Mouse (Mus musculus) stomach, embryonic 15.5 days (tissue): ENCODE measurements around the gene Notch3. TPM values are rescaled to one million over a fixed set of nuclear protein-coding genes. Genes with fewer than 3 reads are reported as not detected.
"Not testable (repeated sequence)": the region's sequence is repeated elsewhere in the genome, so short reads cannot be mapped to it uniquely, and the experiment has no call there.

ENCODE experiments used
- ATAC-seq: fragments of 200-750 bp; cut with Nextera tagmentation; 2 replicates; pipeline ENCODE4 v1.8.0; 2017; ENCODE audit warnings: low read depth, moderate number of reproducible peaks, moderate TSS enrichment; ENCODE audit not compliant: insufficient read depth, low FRiP score
- H3K27ac ChIP-seq: fragments of 300-500 bp; sonication (generic); 2 replicates; pipeline ENCODE4 v1.5.1; 2015; ENCODE audit warnings: mild to moderate bottlenecking, inconsistent platforms
- H3K27me3 ChIP-seq: fragments of 300-500 bp; sonication (generic); replicated peaks from 2 replicates; pipeline ENCODE4 v1.6.1; 2015; ENCODE audit warnings: inconsistent platforms
- H3K36me3 ChIP-seq: fragments of 300-500 bp; sonication (generic); 2 replicates; pipeline ENCODE4 v1.6.1; 2015; ENCODE audit warnings: inconsistent platforms
- H3K4me1 ChIP-seq: fragments of 300-500 bp; sonication (generic); 2 replicates; pipeline ENCODE4 v1.6.1; 2015; ENCODE audit warnings: inconsistent platforms
- H3K4me2 ChIP-seq: fragments of 300-500 bp; sonication (generic); 2 replicates; pipeline ENCODE4 v1.6.1; 2015; ENCODE audit warnings: mild to moderate bottlenecking, inconsistent platforms
- H3K4me3 ChIP-seq: fragments of 300-500 bp; sonication (generic); replicated peaks from 2 replicates; pipeline ENCODE4 v1.5.1; 2015; ENCODE audit warnings: inconsistent platforms
- H3K9ac ChIP-seq: fragments of 300-500 bp; sonication (generic); 2 replicates; pipeline ENCODE4 v1.6.1; 2015; ENCODE audit warnings: inconsistent platforms
- H3K9me3 ChIP-seq: fragments of 300-500 bp; sonication (generic); 2 replicates; pipeline ENCODE4 v1.6.1; 2016; ENCODE audit warnings: inconsistent platforms
- WGBS: fragments of 180-500 bp; shearing (Covaris S2); methylation state at CpG from one replicate; pipeline ENCODE4 v1.1.7; 2015; 5-methylcytosine and 5-hydroxymethylcytosine counted together
- polyA plus RNA-seq: library from polyadenylated mRNA; unstranded; fragments of >200 nt; fragmentation: Nextera tagmentation; extraction: Ambion mirVana; gene quantifications from 2 replicates; pipeline ENCODE4 v1.2.1, GENCODE M21; 2015

Gene Notch3
- polyA plus RNA-seq, 1 experiment from 2014 or later, result 13.1 TPM

DNA sequence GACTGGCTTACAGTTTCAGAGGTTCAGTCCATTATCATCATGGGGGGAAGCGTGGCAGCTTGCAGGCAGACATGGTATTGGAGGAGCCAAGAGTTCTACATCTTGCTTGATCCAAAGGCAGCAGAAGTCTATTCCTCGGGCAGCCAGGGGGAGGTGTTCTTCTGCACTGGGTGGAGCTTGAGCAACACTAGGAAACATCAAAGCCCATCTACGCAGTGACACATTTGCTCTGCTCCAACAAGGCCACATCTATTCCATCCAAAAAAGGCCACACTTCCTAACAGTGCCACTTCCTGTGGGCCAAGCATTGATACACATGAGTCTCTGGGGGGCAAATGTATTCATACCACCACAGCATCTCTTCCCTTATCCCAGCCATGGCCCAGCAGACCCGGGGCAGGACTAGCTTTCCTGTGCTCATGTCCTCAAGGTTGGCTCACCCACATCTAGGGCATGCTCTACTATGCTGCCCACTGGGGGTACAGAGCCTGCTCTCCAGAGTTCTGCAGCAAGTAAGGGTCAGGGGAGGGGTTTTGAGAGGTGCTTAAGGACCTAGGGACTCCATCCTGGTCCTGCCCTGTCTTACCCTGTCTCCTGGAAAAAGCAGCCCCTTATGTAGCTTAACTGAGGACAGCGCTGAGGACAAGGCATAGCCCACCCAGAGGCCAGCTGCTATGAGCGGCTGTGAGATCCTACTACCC is 49.9 kb downstream of the Notch3 start:
- Histone ChIP-seq H3K27me3 (0 out of 2 replicates have a peak, but pooled peaks cover 5% of the 10 kb centered on the region), H3K9me3 (no peaks in the 10 kb centered on the region), H3K4me3 (no peak overlapping the region), H3K4me2 (no peak overlapping the region), H3K4me1 (peaks cover 40% of the 10 kb centered on the region), H3K36me3 (no peaks in the 10 kb centered on the region), H3K27ac (no peak overlapping the region), H3K9ac (no peak overlapping the region)
- ATAC-seq, result no peak
- 75% methylated on average over 6 of the region's 6 CpGs for WGBS

DNA sequence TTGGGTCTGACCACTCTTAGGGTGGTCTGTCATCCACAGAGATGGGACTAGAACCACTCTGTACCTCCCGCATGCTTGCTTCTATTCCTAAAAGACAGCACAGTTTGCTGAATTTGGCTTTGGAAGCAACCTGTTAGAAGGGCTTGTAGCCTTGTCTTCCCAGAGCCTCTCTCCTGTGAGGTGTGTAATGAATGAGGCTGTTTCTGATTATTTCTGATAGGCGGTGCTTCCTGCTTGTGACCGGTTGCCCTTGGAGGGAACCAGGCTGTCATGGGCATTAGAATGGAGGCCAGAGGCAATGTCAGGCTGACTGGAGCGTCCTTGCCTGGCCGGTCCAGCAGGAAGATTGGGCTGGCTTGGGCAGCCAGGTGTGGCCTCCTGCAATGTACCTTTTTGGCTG is 52.2 kb downstream of the Notch3 start:
- Histone ChIP-seq H3K4me1 (peaks cover 35% of the 10 kb centered on the region), H3K4me2 (peak overlapping the region; percentile 96), H3K4me3 (peak overlapping the region; percentile 48)
- not testable (repeated sequence) for H3K27me3 ChIP-seq, H3K36me3 ChIP-seq, ATAC-seq, H3K9me3 ChIP-seq, H3K27ac ChIP-seq, H3K9ac ChIP-seq
- WGBS, result 55% methylated on average over 5 of the region's 5 CpGs

DNA sequence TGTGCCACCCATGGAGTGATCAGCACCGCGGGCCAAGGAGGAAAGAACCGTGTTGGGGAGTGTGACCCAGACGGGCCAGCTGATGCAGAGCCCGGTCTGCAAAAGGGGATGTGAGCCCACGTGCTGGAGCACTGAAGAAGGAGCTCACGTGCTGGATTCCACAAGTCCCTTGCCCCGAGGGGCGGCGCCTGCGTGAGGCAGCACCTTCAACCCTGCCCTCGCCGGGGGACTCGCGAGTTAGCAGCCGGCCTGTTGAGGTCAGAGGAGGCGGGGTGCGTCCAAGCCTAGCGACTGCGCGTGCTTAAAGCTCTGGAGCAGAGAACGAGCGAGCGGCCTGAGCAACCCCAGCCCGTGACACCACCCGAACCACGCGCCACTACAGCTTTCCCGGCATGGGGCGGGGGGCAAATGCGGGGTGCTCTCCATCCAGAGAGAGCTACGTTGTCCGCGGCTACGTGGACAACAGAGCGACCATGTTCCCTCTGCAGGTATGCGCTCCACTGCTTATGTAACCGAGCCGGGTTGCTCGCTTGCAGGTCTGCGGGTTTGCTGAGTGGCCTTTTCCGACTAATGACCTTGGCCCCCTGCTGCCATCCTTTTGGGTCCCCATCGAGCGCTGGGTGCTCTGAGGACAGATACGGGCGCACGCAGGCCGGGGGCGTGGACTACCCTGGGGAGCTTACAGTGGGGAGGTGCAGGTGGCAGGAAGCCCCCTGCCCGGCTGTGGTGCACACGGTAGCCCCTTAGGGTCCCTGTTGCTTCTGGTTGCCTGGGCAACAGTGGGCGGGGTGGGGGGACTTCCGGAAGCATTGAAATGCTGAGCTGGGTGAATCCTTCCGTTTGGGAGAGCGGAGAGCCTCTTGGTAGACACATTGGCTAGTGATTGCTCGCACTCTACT is 52.9 kb downstream of the Notch3 start:
- peak; percentile 54; the same call in 1 of the 2 replicates for ATAC-seq
- peak overlapping the region; percentile 26 for H3K9ac ChIP-seq
- H3K27me3 ChIP-seq, result 0 out of 2 replicates have a peak, but pooled peaks cover 5% of the 10 kb centered on the region
- peak overlapping the region; percentile 96 for H3K4me2 ChIP-seq
- peak overlapping the region; percentile 48 for H3K4me3 ChIP-seq
- peaks cover 31% of the 10 kb centered on the region for H3K4me1 ChIP-seq
- H3K27ac ChIP-seq, result no peak overlapping the region
- H3K9me3 ChIP-seq, result no peaks in the 10 kb centered on the region
- 3% methylated on average over 56 of the region's 56 CpGs for WGBS
- no peaks in the 10 kb centered on the region for H3K36me3 ChIP-seq

DNA sequence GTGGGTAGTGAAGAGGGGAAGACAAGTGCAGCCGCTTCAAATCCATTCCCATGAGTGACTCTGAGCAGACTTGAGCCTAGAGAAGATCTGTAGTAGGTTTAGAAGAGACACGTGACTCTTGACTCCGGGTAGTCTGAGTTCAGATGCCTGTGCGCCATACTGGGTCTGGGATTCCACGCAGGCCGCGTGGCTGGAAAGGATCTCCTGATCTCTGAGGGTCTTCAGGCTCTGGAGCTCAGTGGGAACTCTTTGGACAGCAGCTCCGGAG is 53.5 kb downstream of the Notch3 start:
- Histone ChIP-seq H3K9ac (no peak overlapping the region), H3K4me1 (peaks cover 26% of the 10 kb centered on the region), H3K27me3 (0 out of 2 replicates have a peak, but pooled peaks cover 5% of the 10 kb centered on the region), H3K27ac (no peak overlapping the region), H3K9me3 (no peaks in the 10 kb centered on the region), H3K4me2 (peak overlapping the region; percentile 96), H3K36me3 (no peaks in the 10 kb centered on the region), H3K4me3 (peak overlapping the region; percentile 48)
- no peak for ATAC-seq
- 23% methylated on average over 8 of the region's 8 CpGs for WGBS

DNA sequence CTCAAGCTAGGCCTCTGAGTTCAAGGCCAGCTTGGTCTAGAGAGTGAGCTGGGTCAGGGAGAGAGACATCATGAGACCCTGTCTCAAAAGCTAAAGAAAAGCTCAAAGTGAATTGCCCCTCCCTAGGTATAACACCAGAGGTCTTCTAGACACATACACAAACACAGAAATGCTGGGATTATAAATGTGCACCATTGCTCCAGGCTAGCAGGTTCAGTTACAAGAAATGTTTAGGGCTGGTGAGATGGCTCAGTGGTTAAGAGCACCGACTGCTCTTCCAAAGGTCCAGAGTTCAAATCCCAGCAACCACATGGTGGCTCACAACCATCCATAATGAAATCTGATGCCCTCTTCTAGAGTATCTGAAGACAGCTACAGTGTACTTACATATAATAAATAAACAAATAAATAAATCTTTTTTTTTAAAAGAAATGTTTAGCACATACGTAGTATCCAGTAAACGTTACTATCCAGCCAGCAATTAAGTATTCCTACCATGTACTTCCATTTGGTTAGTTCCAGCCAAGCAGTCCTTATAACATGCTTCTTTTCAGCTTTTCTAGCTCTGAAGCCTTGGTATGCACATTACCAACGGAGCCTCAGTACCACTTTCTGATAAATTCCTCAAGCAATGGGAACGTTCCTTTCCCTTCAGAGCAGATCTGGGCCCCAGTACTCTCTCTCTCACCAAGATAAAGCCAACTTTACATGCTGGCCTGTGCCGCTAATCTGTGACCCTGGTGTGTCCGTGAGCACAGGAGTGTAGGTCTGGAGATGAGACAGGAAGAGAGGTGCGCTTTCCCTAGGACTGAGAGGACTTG is 54.0 kb downstream of the Notch3 start:
- WGBS, result 75% methylated on average over 8 of the region's 8 CpGs

DNA sequence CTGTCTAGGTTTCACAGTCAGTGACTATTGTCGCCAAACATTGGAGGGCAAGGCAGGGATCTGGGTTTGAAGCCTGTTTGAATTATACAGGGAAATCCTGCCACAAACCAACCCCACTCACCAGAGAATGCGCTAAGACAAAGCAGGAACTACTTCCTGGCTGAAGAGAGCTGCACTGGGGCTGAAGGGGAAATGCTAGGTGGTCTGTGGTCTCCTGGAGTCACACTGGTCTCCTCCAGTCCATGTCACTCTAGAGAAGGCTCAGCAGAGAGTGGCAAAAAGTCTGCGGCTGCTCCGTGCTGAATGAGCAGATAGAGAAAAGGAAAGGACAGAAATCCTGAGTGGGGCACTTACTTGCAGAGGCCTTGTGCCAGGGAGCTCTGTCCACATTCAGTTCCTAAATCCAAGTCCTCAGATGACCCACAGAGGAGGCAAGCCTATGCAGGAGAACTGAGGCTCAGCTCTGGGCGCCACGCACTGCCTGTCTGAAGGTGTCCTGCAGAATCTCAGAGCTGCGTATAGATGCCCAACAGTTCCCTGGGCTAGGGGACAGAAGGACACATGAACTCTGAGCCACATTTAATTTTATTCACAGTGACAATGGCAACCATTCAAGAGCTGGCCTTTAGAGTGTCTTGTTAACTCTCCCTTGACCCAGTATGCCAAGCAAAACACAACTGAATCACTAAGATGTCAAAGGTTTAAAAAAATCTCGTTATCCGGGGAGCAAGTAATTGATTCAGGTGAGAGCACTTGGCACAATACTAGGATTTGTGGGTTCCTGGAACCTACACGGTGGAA is 55.5 kb downstream of the Notch3 start:
- peaks cover 15% of the 10 kb centered on the region for H3K4me1 ChIP-seq
- H3K36me3 ChIP-seq, result no peaks in the 10 kb centered on the region
- ATAC-seq, result no peak
- 0 out of 2 replicates have a peak, but pooled peaks cover 5% of the 10 kb centered on the region for H3K27me3 ChIP-seq
- no peak overlapping the region for H3K4me2 ChIP-seq
- no peak overlapping the region for H3K9ac ChIP-seq
- H3K9me3 ChIP-seq, result no peaks in the 10 kb centered on the region
- H3K27ac ChIP-seq, result peak overlapping the region; percentile 26; the same call in 1 of the 2 replicates
- no peak overlapping the region for H3K4me3 ChIP-seq
- WGBS, result 72% methylated on average over 10 of the region's 10 CpGs

More for the DNA sequence above, 54.0 kb downstream of the Notch3 start:
- Histone ChIP-seq H3K9ac (no peak overlapping the region), H3K36me3 (no peaks in the 10 kb centered on the region), H3K4me3 (no peak overlapping the region), H3K9me3 (no peaks in the 10 kb centered on the region), H3K4me1 (peaks cover 24% of the 10 kb centered on the region), H3K27ac (no peak overlapping the region), H3K27me3 (0 out of 2 replicates have a peak, but pooled peaks cover 5% of the 10 kb centered on the region), H3K4me2 (peak overlapping the region; percentile 96)
- ATAC-seq, result no peak

DNA sequence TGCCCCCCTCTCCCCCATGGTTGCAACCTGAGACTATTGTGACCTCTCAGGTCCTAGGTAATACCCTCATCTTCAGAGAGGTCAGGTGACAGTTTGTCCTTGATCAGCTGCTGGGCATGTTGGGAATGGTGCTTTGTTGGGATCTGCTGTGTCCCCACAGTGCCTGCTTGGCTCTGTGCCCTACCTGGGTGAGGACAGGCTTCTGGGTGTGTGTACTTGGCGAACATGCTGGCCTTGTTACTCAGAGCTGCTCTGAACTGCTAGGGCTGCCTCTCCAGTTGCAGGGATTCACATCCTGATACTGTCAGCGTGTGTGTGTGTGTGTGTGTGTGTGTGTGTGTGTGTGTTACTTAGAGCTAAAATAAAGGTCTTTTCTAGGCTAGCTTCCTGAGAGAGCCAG is 56.2 kb downstream of the Notch3 start:
- H3K4me3 ChIP-seq, result no peak overlapping the region
- H3K4me2 ChIP-seq, result no peak overlapping the region
- WGBS, result 47% methylated on average over 2 of the region's 2 CpGs
- H3K27me3 ChIP-seq, result 0 out of 2 replicates have a peak, but pooled peaks cover 5% of the 10 kb centered on the region
- H3K27ac ChIP-seq, result peak overlapping the region; percentile 35; the same call in 1 of the 2 replicates
- no peaks in the 10 kb centered on the region for H3K9me3 ChIP-seq
- no peak overlapping the region for H3K9ac ChIP-seq
- no peaks in the 10 kb centered on the region for H3K36me3 ChIP-seq
- peaks cover 15% of the 10 kb centered on the region for H3K4me1 ChIP-seq
- peak; percentile 28; the same call in 1 of the 2 replicates for ATAC-seq

DNA sequence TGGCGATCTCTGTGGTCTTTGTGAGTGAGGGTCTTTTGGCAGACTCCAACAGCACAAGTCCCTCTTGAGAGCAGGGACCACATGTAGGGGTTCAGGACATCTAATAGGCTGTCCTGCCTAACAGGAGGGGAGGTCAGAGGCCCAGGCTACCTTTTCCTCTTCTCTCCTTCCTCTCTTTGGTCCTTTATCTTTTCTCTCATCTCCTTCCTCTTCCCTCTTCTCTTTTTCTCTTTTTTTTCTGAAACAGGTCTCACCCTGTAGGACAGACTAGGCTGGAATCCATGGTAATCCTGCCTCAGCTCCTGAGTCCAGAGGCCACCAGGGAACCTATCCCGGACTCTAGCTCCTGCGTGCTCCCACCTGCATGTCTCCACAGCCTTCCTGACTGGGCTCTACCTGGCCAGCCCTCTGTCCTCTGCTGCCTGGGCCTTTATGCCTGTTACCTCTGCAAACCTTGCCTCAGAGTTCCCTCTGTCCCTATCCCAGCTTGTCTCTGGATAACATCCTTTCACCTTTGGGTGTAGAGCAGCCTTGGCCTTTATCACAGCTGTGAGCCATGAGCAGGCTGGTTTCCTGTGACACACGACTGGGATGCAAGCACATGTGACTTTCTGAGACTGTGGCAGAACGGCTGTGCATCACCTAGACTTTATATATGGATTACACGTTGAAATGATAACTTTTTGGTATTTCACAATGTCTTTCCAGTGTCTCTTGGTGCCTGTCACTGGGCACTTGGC is 57.3 kb downstream of the Notch3 start:
- Histone ChIP-seq H3K4me3 (no peak overlapping the region), H3K4me1 (peaks cover 14% of the 10 kb centered on the region), H3K27ac (no peak overlapping the region), H3K27me3 (0 out of 2 replicates have a peak, but pooled peaks cover 4% of the 10 kb centered on the region), H3K9me3 (no peaks in the 10 kb centered on the region), H3K9ac (no peak overlapping the region), H3K36me3 (no peaks in the 10 kb centered on the region), H3K4me2 (no peak overlapping the region)
- no peak for ATAC-seq
- WGBS, result 67% methylated on average over 6 of the region's 6 CpGs

DNA sequence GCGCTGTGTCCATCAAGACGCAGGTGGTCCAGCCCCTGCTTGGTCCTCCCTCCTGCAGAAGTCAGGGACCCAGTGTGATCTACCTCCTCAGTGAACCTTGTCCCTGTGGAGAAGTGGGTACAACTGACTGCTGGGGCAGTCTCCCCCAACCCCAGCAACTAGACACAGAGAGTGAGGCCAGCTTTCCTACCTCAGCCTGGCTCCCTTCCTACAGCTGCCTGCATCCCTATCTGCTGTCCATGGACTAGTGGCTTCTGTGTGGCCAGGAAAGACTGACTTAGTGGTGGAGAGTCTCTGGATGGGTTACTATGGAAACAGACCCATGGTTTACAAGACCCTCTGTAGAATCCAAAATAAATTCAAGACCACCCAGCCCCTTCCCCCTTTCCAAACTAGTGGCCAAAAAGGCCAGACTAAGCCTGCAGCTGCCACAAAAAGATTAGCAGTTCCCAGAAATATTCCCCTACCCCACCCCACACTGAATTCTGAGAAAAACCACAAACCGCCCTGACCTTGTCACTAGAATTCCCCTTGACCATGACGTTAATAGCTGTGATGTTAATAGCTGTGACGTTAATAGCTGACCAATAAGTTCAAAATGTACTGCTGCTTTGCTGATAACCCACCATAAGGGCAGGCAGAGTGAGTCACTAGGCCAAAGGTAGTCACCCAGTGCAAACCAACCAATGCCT is 58.2 kb downstream of the Notch3 start:
- not testable (repeated sequence) for H3K27me3 ChIP-seq, ATAC-seq, H3K27ac ChIP-seq, H3K4me2 ChIP-seq, H3K9ac ChIP-seq, H3K4me3 ChIP-seq, H3K36me3 ChIP-seq, H3K4me1 ChIP-seq, H3K9me3 ChIP-seq
- 69% methylated on average over 5 of the region's 5 CpGs for WGBS

DNA sequence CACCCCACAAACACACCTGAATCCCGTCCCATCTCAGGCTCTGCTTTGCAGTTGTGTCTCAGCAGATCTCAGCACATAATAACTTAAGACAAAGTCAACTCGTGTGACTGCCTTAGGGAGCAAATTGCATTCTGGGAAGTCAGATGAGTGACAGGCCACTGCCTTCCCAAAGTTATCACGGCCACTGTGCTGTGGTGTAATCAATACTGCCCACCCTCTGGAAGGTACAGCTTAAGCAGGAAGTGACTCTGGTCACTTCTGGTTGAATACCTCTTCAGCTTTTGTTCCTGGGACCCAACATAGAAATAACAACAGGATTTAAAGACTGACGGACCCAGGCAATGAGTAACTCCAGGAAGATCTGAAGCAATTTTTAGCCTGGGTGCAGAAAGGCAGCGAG is 58.8 kb downstream of the Notch3 start:
- WGBS, result 51% methylated on average over 5 of the region's 5 CpGs
- no peaks in the 10 kb centered on the region for H3K36me3 ChIP-seq

More for the DNA sequence above, 58.8 kb downstream of the Notch3 start:
- Histone ChIP-seq H3K4me1 (peaks cover 2% of the 10 kb centered on the region; the same call in 1 of the 2 replicates), H3K4me3 (no peak overlapping the region), H3K9me3 (no peaks in the 10 kb centered on the region), H3K27ac (no peak overlapping the region), H3K9ac (no peak overlapping the region), H3K27me3 (no peaks in the 10 kb centered on the region), H3K4me2 (no peak overlapping the region)
- no peak for ATAC-seq
